Mouse (Mus musculus) forebrain, embryonic 11.5 days (tissue): ENCODE data around the gene Gm10439. TPM values are rescaled to one million over a fixed set of nuclear protein-coding genes. Genes with fewer than 3 reads are reported as not detected.
"Not testable (repeated sequence)": the region's sequence is repeated elsewhere in the genome, so short reads cannot be mapped to it uniquely, and the experiment has no call there.

Source experiments
- ATAC-seq: fragments of 200-750 bp; cut with Nextera tagmentation; replicated peaks from 2 replicates; pipeline ENCODE4 v1.8.0; 2017; ENCODE audit warnings: moderate TSS enrichment; ENCODE audit not compliant: low FRiP score
- DNase-seq: peaks from one replicate; pipeline ENCODE4 v3.0.0-alpha.2; 2017; ENCODE audit warnings: low spot score
- H3K27ac ChIP-seq: fragments of 300-500 bp; sonication (generic); 2 replicates; pipeline ENCODE4 v1.5.1; 2014; ENCODE audit warnings: low read depth, low read length
- H3K27me3 ChIP-seq: fragments of 300-500 bp; sonication (generic); 2 replicates; pipeline ENCODE4 v1.6.1; 2014; ENCODE audit warnings: mild to moderate bottlenecking, low read length, mixed read lengths; ENCODE audit not compliant: control insufficient read depth, insufficient read depth
- H3K36me3 ChIP-seq: fragments of 300-500 bp; sonication (generic); 2 replicates; pipeline ENCODE4 v1.6.1; 2014; ENCODE audit warnings: mild to moderate bottlenecking, low read length, moderate library complexity, mixed read lengths; ENCODE audit not compliant: control insufficient read depth, insufficient read depth
- H3K4me1 ChIP-seq: fragments of 300-500 bp; sonication (generic); replicated peaks from 2 replicates; pipeline ENCODE4 v1.6.1; 2014; ENCODE audit warnings: low read length, mixed read lengths; ENCODE audit not compliant: control insufficient read depth, insufficient read depth
- H3K4me2 ChIP-seq: fragments of 300-500 bp; sonication (generic); 2 replicates; pipeline ENCODE4 v1.6.1; 2014; ENCODE audit warnings: low read depth, mild to moderate bottlenecking, low read length, moderate library complexity, mixed read lengths; ENCODE audit not compliant: severe bottlenecking
- H3K4me3 ChIP-seq: fragments of 300-500 bp; sonication (generic); 2 replicates; pipeline ENCODE4 v1.5.1; 2014; ENCODE audit warnings: low read depth, low read length
- H3K9ac ChIP-seq: fragments of 300-500 bp; sonication (generic); 2 replicates; pipeline ENCODE4 v1.6.1; 2014; ENCODE audit warnings: low read length
- H3K9me3 ChIP-seq: fragments of 300-500 bp; sonication (generic); 2 replicates; pipeline ENCODE4 v1.6.1; 2016; ENCODE audit warnings: low read length, mixed read lengths; ENCODE audit not compliant: control insufficient read depth
- WGBS: fragments of 180-500 bp; shearing (Covaris S2); extraction: QIAGEN DNeasy Blood & Tissue Kit; methylation state at CpG from one replicate; pipeline ENCODE4 v1.1.7; 2014; 5-methylcytosine and 5-hydroxymethylcytosine counted together
- polyA plus RNA-seq: library from polyadenylated mRNA; unstranded; fragments of >200 nt; fragmentation: Nextera tagmentation; extraction: Ambion mirVana; gene quantifications from 2 replicates; pipeline ENCODE4 v1.2.1, GENCODE M21; 2014

Gene Gm10439
- not detected in 2 replicates for polyA plus RNA-seq

DNA sequence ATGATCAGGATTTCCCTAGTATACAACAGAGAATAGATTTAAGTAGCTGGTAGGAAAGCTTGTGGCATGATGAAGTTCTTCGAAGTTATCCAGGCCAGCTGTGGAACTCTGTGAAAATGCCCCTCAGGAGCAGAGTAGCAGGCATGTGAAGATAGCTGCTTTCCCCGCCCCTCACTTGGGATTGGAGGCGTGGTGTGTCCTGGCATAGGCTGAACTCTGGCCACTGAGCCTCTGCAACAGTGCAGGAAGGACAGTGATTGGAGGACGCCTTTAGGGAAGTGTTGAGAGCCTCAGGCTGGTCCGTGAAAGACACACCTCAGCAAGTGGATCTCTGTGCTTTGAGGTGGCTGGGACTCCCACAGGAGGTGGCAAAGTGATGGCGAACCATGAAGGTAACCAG lies at the start of gene Gm10439:
Gene Gm10439, plus strand, starts transcription at position 301 of the 400 bp plus-strand sequence.
- not testable (repeated sequence) for H3K9ac ChIP-seq, H3K4me3 ChIP-seq, H3K36me3 ChIP-seq, H3K9me3 ChIP-seq, H3K27me3 ChIP-seq, H3K4me1 ChIP-seq, H3K27ac ChIP-seq, ATAC-seq, DNase-seq, H3K4me2 ChIP-seq
- WGBS, result no CpG with 5 or more reads among the region's 6 CpGs

Other genes starting within 250 kb of the Gm10439 start
- gene Gm15085, start 147.0 kb upstream of the Gm10439 start, polyA plus RNA-seq, result not detected in 2 replicates
- not detected in 2 replicates for gene Gm15097, start 189.9 kb downstream of the Gm10439 start, polyA plus RNA-seq